Mouse (Mus musculus) midbrain, embryonic 12.5 days (tissue): ENCODE measurements around the gene Itpr2. TPM values are rescaled to one million over a fixed set of nuclear protein-coding genes. Genes with fewer than 3 reads are reported as not detected.

ENCODE experiments used
- ATAC-seq: fragments of 200-750 bp; cut with Nextera tagmentation; 2 replicates; pipeline ENCODE4 v1.8.0; 2017; ENCODE audit warnings: low read depth, moderate TSS enrichment, moderate library complexity; ENCODE audit not compliant: low FRiP score
- H3K27ac ChIP-seq: fragments of 300-500 bp; sonication (generic); replicated peaks from 2 replicates; pipeline ENCODE4 v1.5.1; 2016; ENCODE audit warnings: mild to moderate bottlenecking
- H3K27me3 ChIP-seq: fragments of 300-500 bp; sonication (generic); 2 replicates; pipeline ENCODE4 v1.6.1; 2016; ENCODE audit warnings: mild to moderate bottlenecking
- H3K36me3 ChIP-seq: fragments of 300-500 bp; sonication (generic); 2 replicates; pipeline ENCODE4 v1.6.1; 2016
- H3K4me1 ChIP-seq: fragments of 300-500 bp; sonication (generic); 2 replicates; pipeline ENCODE4 v1.6.1; 2016
- H3K4me2 ChIP-seq: fragments of 300-500 bp; sonication (generic); replicated peaks from 2 replicates; pipeline ENCODE4 v1.6.1; 2016; ENCODE audit warnings: mild to moderate bottlenecking, moderate library complexity
- H3K4me3 ChIP-seq: fragments of 300-500 bp; sonication (generic); 2 replicates; pipeline ENCODE4 v1.5.1; 2016; ENCODE audit warnings: mild to moderate bottlenecking
- H3K9ac ChIP-seq: fragments of 300-500 bp; sonication (generic); replicated peaks from 2 replicates; pipeline ENCODE4 v1.6.1; 2016; ENCODE audit warnings: mild to moderate bottlenecking, moderate library complexity
- H3K9me3 ChIP-seq: fragments of 300-500 bp; sonication (generic); 2 replicates; pipeline ENCODE4 v1.6.1; 2016; ENCODE audit warnings: mild to moderate bottlenecking
- WGBS: fragments of 180-500 bp; shearing (Covaris S2); methylation state at CpG from one replicate; pipeline ENCODE4 v1.1.7; 2016; 5-methylcytosine and 5-hydroxymethylcytosine counted together
- polyA plus RNA-seq: library from polyadenylated mRNA; unstranded; fragments of >200 nt; fragmentation: Nextera tagmentation; extraction: Ambion mirVana; gene quantifications from 2 replicates; pipeline ENCODE4 v1.2.1, GENCODE M21; 2016

The Itpr2 gene
- polyA plus RNA-seq, 1 experiment from 2014 or later: 5.1 TPM

- Histone ChIP-seq H3K9me3 (no peaks in the 10 kb centered on the region), H3K4me2 (no peak overlapping the region), H3K4me3 (no peak overlapping the region), H3K27me3 (no peaks in the 10 kb centered on the region), H3K27ac (no peak overlapping the region), H3K4me1 (no peaks in the 10 kb centered on the region), H3K36me3 (no peaks in the 10 kb centered on the region), H3K9ac (no peak overlapping the region)
- ATAC-seq: no peak
- 83% methylated on average over 7 of the region's 7 CpGs for WGBS
These were observed 28.3 kb upstream of the Itpr2 start for GRCm38 (mm10) chr6:146530363-146530762.

DNA sequence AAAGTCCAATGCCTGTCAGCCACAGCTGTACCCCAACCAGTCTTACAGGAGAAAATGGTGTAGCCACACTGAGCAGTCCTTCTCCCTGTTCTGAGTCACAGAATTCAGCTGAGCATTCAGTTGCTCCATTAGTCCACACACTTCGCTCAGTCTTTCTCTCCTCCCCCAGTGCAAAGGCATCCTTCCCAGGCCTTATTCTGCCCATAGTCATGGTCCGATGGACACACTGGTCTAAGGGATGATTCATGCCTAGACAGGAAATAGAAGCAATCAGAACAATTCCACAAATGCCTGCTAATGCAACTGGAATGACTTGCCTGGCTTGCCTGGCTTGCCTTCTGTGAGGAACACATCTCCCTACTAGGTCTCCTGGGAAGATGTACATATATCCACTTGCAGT, 25.5 kb upstream of the Itpr2 start:
- Histone ChIP-seq H3K27me3 (no peaks in the 10 kb centered on the region), H3K9me3 (no peaks in the 10 kb centered on the region), H3K27ac (no peak overlapping the region), H3K9ac (no peak overlapping the region), H3K4me1 (no peaks in the 10 kb centered on the region), H3K36me3 (no peaks in the 10 kb centered on the region), H3K4me2 (no peak overlapping the region), H3K4me3 (no peak overlapping the region)
- 94% methylated on average over 2 of the region's 2 CpGs for WGBS
- no peak for ATAC-seq

DNA sequence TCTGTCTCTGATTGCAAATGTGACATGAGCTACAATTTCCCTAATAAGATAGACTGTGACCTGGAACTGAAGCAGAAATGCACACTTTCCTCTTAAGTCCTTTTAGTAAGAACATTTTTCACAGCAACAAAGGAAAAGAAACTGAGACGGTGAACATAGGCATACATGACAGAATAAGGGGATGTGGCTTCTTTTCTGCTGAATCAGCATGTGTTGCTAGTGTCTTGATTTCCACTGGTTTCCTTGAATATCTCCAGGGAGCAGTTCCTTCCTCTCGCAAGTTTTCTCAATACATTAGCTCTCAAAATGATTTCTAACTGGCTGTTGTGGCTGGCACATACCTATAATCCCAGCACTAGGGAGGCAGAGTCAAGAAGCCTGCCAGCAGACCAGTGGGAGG, 23.5 kb upstream of the Itpr2 start:
- Histone ChIP-seq H3K36me3 (no peaks in the 10 kb centered on the region), H3K27me3 (no peaks in the 10 kb centered on the region), H3K4me2 (no peak overlapping the region), H3K9ac (no peak overlapping the region), H3K4me1 (no peaks in the 10 kb centered on the region), H3K4me3 (no peak overlapping the region), H3K9me3 (no peaks in the 10 kb centered on the region), H3K27ac (no peak overlapping the region)
- 88% methylated on average over 2 of the region's 2 CpGs for WGBS
- no peak for ATAC-seq

GRCm38 (mm10) chr6:146521456-146522245, 19.6 kb upstream of the Itpr2 start:
- 83% methylated on average over 5 of the region's 5 CpGs for WGBS
- no peaks in the 10 kb centered on the region for H3K9me3 ChIP-seq
- H3K36me3 ChIP-seq: no peaks in the 10 kb centered on the region
- no peak overlapping the region for H3K4me2 ChIP-seq
- no peak overlapping the region for H3K4me3 ChIP-seq
- H3K9ac ChIP-seq: no peak overlapping the region
- H3K27ac ChIP-seq: no peak overlapping the region
- ATAC-seq: no peak
- no peaks in the 10 kb centered on the region for H3K27me3 ChIP-seq
- no peaks in the 10 kb centered on the region for H3K4me1 ChIP-seq

- Histone ChIP-seq H3K27me3 (no peaks in the 10 kb centered on the region), H3K9me3 (no peaks in the 10 kb centered on the region), H3K36me3 (no peaks in the 10 kb centered on the region), H3K4me3 (no peak overlapping the region), H3K4me2 (no peak overlapping the region), H3K27ac (no peak overlapping the region), H3K4me1 (no peaks in the 10 kb centered on the region), H3K9ac (no peak overlapping the region)
- no peak for ATAC-seq
- WGBS: 71% methylated on average over 2 of the region's 2 CpGs
These were observed 17.0 kb upstream of the Itpr2 start for GRCm38 (mm10) chr6:146519019-146519418.

DNA sequence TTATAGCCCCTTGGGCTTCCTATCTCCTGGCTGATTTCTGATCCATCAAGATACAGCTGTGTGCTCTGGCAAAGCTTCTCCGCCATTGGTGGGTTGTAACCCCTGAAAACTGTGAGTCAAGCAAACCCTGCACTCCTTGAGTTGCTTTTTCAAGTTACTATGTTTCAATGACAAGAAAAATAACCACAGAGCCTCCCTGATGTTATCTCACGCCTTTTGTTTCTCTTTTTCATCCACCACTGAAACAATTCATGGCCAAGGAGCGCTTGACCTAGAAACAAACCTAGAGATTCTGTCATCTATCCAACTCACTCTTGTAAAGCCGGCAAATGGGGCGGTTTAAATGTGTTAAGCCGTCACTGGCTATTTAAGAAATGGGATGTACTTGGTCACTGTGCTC, 13.9 kb upstream of the Itpr2 start:
- no peak overlapping the region for H3K9ac ChIP-seq
- no peak overlapping the region for H3K27ac ChIP-seq
- WGBS: 85% methylated on average over 6 of the region's 6 CpGs
- H3K36me3 ChIP-seq: no peaks in the 10 kb centered on the region
- no peaks in the 10 kb centered on the region for H3K4me1 ChIP-seq
- no peaks in the 10 kb centered on the region for H3K27me3 ChIP-seq
- no peaks in the 10 kb centered on the region for H3K9me3 ChIP-seq
- H3K4me2 ChIP-seq: no peak overlapping the region
- no peak overlapping the region for H3K4me3 ChIP-seq
- no peak for ATAC-seq

GRCm38 (mm10) chr6:146514531-146514948, 12.5 kb upstream of the Itpr2 start:
- no peak for ATAC-seq
- no peak overlapping the region for H3K9ac ChIP-seq
- WGBS: 53% methylated on average over 7 of the region's 7 CpGs

GRCm38 (mm10) chr6:146513899-146514298, 11.9 kb upstream of the Itpr2 start:
- Histone ChIP-seq H3K4me3 (no peak overlapping the region), H3K9ac (no peak overlapping the region), H3K4me2 (no peak overlapping the region), H3K9me3 (no peaks in the 10 kb centered on the region), H3K36me3 (no peaks in the 10 kb centered on the region), H3K27ac (no peak overlapping the region), H3K27me3 (no peaks in the 10 kb centered on the region), H3K4me1 (no peaks in the 10 kb centered on the region)
- no peak for ATAC-seq
- WGBS: 72% methylated on average over 5 of the region's 5 CpGs

More at GRCm38 (mm10) chr6:146514531-146514948, 12.5 kb upstream of the Itpr2 start:
- H3K36me3 ChIP-seq: no peaks in the 10 kb centered on the region
- no peaks in the 10 kb centered on the region for H3K9me3 ChIP-seq
- no peaks in the 10 kb centered on the region for H3K4me1 ChIP-seq
- H3K4me3 ChIP-seq: no peak overlapping the region
- H3K4me2 ChIP-seq: no peak overlapping the region
- H3K27me3 ChIP-seq: no peaks in the 10 kb centered on the region
- no peak overlapping the region for H3K27ac ChIP-seq

GRCm38 (mm10) chr6:146513384-146513783, 11.4 kb upstream of the Itpr2 start:
- Histone ChIP-seq H3K4me2 (no peak overlapping the region), H3K9ac (no peak overlapping the region), H3K4me1 (no peaks in the 10 kb centered on the region), H3K36me3 (no peaks in the 10 kb centered on the region), H3K27ac (no peak overlapping the region), H3K27me3 (no peaks in the 10 kb centered on the region), H3K9me3 (no peaks in the 10 kb centered on the region), H3K4me3 (no peak overlapping the region)
- WGBS: 92% methylated on average over 8 of the region's 8 CpGs
- no peak for ATAC-seq

DNA sequence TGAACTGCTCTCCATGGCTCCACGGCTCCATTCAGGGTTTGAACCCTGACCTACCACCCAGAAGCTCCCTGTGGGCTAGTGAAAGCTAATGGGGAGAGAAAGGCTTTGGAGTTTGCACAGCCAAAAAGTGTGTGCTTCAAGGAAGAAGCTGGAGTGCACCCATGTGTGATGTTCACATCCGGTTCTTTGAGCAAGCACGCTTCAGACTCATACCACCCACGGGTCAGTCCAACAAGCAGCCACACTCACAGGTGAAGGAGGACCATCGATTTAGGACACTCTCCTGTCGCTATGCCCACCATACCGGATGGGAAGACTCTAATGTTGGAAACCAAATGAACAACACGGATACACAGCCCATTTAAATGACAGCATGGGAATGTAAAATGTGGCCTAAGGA, 9.5 kb upstream of the Itpr2 start:
- no peak overlapping the region for H3K27ac ChIP-seq
- no peaks in the 10 kb centered on the region for H3K4me1 ChIP-seq
- no peaks in the 10 kb centered on the region for H3K27me3 ChIP-seq
- H3K4me3 ChIP-seq: no peak overlapping the region
- H3K9me3 ChIP-seq: no peaks in the 10 kb centered on the region
- H3K4me2 ChIP-seq: no peak overlapping the region
- H3K9ac ChIP-seq: no peak overlapping the region
- ATAC-seq: no peak
- no peaks in the 10 kb centered on the region for H3K36me3 ChIP-seq
- WGBS: 88% methylated on average over 8 of the region's 8 CpGs

DNA sequence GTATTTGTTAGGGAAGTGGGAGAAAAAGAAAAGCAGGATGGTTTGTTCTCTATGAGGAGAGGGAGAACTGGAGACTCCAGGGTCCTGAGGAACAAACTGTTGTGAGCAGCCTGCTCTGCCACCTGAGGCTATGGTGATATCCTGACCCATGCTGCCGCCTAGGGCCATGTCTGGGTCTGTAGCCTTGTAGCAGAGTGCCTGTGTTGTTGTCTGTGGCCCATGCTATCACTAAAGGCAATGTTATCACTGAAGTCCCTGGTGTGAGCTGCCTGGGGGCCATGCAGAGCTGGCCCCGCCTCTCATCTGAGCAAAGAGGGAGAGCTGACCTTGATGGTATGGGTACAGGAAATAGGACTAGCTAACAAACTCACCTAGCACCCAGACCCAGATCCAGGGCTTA, 7.9 kb upstream of the Itpr2 start:
- Histone ChIP-seq H3K27me3 (no peaks in the 10 kb centered on the region), H3K27ac (no peak overlapping the region), H3K4me1 (no peaks in the 10 kb centered on the region), H3K4me2 (no peak overlapping the region), H3K9ac (no peak overlapping the region), H3K36me3 (no peaks in the 10 kb centered on the region), H3K4me3 (no peak overlapping the region), H3K9me3 (no peaks in the 10 kb centered on the region)
- WGBS: 80% methylated on average over 2 of the region's 2 CpGs
- ATAC-seq: no peak

DNA sequence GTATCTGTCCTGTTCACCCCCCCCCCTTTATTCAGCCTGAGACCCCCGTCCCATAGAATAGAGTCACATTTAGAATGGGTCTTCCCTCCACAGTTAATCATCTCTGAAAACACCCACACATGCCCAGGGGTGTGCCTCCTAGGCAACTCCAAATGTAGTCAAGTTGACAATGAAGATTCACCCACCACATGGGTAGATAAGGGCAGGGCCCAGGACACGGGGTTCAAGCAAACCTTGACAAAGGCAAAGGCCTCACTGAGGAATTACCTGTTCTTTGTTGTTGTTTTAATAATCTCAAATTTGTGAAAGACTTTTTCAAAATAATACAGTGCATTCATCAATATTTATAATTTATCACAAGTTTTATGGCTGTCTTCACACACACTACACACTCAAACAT, 2.4 kb upstream of the Itpr2 start:
- Histone ChIP-seq H3K4me3 (no peak overlapping the region), H3K9ac (no peak overlapping the region), H3K9me3 (no peaks in the 10 kb centered on the region), H3K27me3 (peaks cover 41% of the 10 kb centered on the region), H3K36me3 (no peaks in the 10 kb centered on the region), H3K4me1 (peaks cover 14% of the 10 kb centered on the region), H3K4me2 (no peak overlapping the region), H3K27ac (no peak overlapping the region)
- 82% methylated on average over 2 of the region's 2 CpGs for WGBS
- no peak for ATAC-seq

DNA sequence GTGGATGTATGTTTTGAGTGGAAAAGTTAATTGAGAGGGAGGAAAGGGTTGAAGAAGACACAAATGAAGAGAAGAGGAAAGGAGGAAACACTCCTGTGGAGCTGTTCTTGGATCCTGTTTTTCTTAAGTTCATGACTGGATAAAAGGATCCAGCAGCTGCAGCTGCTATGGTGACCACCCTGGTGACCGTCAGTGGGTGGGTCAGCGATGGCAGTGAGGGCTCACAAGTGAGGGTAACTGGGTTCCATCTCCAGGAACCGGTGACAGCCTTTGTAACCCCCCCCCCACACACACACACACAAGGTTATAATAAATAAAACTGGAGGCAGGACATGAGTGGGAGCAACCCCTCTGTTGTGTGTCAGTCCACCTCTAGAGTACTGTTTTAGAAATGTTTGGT, 833 bp upstream of the Itpr2 start:
- peak overlapping the region; percentile 26; the same call in 1 of the 2 replicates for H3K9ac ChIP-seq
- peaks cover 14% of the 10 kb centered on the region for H3K4me1 ChIP-seq
- no peaks in the 10 kb centered on the region for H3K36me3 ChIP-seq
- H3K4me2 ChIP-seq: peak overlapping the region; percentile 99
- H3K4me3 ChIP-seq: peak overlapping the region; percentile 56
- no peak overlapping the region for H3K27ac ChIP-seq
- ATAC-seq: no peak
- WGBS: 52% methylated on average over 3 of the region's 3 CpGs
- no peaks in the 10 kb centered on the region for H3K9me3 ChIP-seq
- H3K27me3 ChIP-seq: peaks cover 43% of the 10 kb centered on the region
